Mouse (Mus musculus) left cerebral cortex, adult 8-10 months (tissue): ENCODE measurements around the gene Gnmt. TPM values are rescaled to one million over a fixed set of nuclear protein-coding genes. Genes with fewer than 3 reads are reported as not detected.

Source experiments
- DNase-seq, 2 experiments: peaks; one replicate each; pipeline ENCODE4 v3.0.0; 2022; ENCODE audit warnings: low spot score in 2 of 2
- total RNA-seq, 4 experiments: library from RNA; stranded (reverse); gene quantifications; 2 replicates each; pipeline ENCODE4 v1.2.4; 2022

Gnmt gene
- under 1 TPM in 3 of 4 experiments, not detected in 1; 0.43 to 0.74 (median 0.63) TPM for total RNA-seq

DNA sequence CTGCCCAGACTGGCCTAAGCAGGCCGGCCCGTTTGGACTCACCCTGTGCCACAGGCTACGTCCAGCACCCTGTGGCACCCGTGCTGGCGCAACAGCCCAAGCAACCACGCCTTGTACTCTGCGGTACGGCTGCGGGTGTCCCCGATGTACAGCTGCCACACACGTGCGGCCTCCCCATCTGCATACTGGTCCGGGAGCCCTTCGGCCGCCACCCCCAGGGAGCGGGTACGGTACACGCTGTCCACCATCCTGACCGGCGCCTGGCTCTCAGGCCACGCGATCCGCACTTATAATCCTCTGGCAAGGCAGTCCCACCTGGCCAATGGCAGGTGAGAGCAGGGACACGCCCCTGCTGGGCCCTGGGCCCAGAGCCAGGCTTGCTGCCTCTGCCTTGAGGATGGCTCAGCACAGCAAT is at the start of gene Gnmt:
Gene Gnmt (minus strand): TSS at position 265 of the 415 bp plus-strand sequence.
- DNase-seq: no peak

- DNase-seq: no peak
Observed at GRCm38 (mm10) chr17:46776087-46776486, 47.1 kb upstream of the Gnmt start.

GRCm38 (mm10) chr17:46775070-46775469 is 46.1 kb upstream of the Gnmt start:
- DNase-seq: no peak

- no peak for DNase-seq
Observed at GRCm38 (mm10) chr17:46774131-46774472, 45.1 kb upstream of the Gnmt start.

DNA sequence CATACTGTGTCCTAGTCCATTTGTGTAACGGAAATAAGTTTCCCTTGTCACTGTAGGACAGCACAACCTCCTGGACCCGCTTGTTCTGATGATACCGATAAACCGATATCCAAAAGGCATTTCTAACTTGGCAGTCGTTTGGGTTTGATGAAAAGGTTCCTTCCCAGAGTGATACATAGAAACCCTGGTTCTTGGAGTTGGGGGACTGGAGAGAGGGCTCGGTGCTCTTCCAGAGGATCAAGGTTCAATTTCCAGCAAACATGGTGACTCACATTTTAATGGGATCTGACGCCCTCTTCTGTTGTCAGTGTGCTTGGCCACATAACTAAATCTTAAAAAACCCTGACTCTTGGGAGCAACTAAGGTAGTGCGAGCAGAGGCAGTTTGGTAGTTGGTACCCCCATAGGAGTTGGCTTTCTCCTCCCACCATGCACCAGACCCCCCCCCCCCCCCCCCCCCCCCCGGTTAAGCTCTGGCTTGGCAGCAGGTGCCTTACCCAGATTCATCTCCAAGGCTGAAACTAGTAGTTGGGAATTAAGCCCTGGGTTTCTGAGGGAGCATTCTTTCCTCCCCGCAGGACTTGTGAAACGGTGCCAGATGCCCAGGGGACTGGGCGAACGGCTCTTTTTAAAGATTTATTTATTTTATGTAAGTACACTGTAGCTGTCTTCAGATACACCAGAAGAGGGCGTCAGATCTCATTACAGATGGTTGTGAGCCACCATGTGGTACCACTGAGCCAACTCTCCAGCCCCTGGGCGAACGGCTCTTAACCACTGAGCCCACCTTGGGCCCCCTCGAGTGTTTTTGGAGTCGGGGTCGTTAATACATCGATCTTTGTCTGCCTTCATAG is 44.5 kb upstream of the Gnmt start:
- no peak for DNase-seq

DNA sequence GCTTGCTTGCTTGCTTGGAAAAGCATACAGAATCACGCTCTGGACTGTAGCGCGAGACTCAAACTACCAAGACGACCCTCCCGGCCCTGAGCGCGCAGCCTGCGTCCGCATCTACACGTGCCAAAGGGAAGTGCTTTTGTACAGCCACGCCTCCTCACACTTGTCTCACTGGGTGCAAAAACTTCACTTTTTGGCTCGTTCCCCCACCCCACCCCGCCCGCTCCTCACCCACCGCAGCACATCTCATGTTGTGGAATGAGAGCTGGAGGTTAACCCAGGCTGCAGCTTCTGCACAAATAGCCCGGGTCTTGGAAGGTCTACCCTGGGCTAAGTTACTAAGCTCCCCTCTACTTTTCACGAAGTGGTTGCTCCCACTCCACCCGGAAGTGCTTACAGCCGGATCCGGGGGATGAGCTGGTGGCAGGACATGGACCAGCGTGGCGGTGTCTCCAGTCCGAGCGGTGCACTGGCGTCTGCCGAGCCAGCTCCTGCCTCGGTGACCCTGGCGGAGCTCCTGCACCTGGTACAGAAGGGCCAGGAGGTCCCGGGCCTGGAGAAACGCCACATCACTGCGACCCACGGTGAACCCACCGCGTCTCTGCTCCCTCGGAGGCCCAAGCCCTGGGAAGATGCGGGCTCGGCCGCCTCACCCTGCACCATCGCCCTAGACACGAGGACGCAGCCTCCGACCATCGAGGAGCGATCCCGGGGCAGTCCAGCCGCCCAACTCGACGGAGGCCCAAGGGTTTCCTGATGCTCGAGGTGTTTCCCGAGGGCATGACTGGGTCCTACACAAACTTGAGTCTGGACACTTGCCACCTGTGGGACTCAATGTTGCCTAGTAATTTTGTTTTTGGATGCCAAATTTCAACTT is 43.7 kb upstream of the Gnmt start, which contains the start of gene 2310039H08Rik:
Gene 2310039H08Rik (plus strand): TSS at position 232 of the 874 bp plus-strand sequence.
- DNase-seq: peak; percentile 73 to 78

- no peak for DNase-seq
Observed at GRCm38 (mm10) chr17:46772038-46772403, 43.1 kb upstream of the Gnmt start.

DNA sequence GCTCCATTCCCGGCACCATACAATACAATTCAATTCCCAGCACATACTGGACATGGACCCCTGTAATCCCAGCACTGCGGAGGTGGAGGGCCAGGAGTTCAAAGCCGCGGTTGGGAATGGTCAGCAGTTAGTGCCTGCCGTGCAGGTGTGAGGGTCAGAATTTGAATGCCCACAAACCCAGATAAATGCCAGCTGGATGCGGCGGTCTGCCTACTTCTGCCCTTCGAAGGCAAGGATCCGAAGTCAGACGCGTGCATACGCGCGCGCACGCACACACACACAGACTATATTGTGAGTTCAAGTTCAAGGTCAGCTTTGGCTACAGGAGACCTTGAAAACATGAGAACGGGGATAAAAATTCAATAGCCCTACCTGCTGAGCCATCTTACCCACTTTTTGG is 42.6 kb upstream of the Gnmt start:
- no peak for DNase-seq

DNA sequence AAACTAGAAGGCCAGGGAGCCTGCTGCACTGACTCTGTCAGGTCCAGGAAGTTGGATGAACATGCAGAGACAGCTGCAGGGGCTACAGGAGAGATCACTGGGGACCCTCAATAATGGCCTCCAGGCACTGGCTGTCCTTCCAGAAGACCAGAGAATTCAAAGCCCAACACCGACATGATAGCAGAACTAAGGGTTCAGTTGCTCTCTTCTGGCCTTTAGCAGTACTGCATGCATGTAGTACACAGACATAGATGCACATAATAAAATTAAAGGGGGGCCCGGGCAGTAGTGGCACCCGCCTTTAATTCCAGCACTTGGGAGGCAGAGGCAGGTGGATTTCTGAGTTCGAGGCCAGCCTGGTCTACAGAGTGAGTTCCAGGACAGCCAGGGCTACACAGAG is 42.1 kb upstream of the Gnmt start:
- no peak for DNase-seq

DNA sequence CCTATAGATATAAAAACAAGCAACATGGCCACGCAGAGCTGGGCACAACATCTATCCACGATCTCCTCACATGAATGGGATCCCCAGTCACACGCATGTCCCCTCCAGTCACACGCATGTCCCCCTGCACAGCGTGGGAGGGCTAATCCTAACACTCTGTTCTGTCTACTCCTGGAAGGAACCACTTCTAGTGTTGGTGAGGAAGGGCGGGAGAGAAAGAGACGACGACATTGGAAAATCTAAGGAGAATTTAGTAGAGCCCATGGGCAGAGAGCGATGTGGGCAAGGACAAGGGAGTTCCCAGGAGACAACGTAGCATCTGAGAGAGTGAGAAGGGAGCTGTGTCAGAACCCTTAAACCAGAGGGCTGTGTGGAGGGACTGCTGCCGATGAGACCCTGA is 41.6 kb upstream of the Gnmt start:
- no peak for DNase-seq

DNA sequence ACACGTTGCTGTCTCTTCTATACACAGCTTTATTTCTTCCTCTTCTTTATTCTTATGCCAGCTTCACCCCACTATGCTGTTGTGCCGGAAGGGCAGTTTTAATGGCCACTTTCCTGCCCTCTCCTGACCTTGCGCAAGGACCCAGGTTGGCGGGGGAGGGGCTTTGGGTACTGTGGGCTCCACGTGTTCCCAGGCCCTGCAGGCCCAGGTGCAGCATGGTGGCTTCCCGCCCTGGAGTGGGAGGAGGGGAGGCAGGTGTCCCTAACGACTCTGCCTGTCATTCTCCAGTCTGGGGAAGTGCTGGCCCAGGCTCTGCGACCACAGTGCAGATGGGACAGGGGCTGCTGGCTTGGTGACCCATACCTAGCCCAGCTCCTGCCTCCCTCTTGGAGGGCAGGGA is 38.9 kb upstream of the Gnmt start:
- no peak for DNase-seq

DNA sequence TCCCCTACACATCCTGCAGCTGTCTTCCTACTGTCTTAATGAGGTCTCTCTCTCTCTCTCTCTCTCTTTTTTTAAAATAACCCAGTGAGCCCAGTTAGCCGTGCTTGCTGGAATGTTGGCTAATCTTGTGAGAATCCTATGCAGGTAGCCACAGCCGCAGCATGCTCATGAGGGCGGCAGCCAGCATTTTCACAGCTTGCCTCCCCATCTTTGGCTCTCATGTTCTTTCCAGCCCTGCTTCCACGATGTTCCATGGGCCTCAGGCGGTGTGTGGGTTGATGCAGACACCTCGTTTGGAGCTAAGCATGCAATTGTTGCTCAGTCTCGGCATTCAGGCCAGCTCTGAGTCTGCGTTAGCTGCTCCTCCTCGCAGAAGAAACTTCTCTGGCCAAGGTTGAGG is 35.9 kb upstream of the Gnmt start:
- DNase-seq: peak in 1 of 2 experiments; percentile 80

- no peak for DNase-seq
Observed at GRCm38 (mm10) chr17:46763544-46763943, 34.6 kb upstream of the Gnmt start, which contains the start of gene Ptcra. Ptcra (minus strand) TSS chr17:46763712.

DNA sequence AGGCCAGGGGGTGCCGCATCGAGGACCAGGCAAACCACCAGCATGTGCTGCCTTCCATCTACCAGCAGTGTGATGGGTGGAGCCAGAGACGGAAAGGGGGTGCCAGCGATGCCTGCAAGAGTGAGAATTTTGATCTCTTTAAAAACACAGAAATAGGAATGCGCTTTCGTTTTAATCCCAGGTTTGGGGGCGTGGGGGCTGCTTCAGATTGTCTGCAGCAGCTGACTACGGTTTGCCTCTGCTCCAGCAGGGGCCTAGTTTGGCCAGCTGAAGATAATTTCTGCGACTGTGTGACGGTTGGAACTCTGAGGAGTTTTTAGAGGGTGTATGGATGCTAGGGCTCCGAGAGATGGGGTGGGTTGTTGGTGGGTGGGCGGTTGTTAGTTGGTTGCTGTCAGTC is 29.8 kb upstream of the Gnmt start:
- no peak for DNase-seq

- DNase-seq: peak; percentile 88 to 99
Observed at GRCm38 (mm10) chr17:46751794-46752556, 23.0 kb upstream of the Gnmt start, which contains the start of gene Cnpy3. Cnpy3 (minus strand) TSS chr17:46752214.

GRCm38 (mm10) chr17:46751056-46751793 is 22.3 kb upstream of the Gnmt start:
- DNase-seq: no peak

DNA sequence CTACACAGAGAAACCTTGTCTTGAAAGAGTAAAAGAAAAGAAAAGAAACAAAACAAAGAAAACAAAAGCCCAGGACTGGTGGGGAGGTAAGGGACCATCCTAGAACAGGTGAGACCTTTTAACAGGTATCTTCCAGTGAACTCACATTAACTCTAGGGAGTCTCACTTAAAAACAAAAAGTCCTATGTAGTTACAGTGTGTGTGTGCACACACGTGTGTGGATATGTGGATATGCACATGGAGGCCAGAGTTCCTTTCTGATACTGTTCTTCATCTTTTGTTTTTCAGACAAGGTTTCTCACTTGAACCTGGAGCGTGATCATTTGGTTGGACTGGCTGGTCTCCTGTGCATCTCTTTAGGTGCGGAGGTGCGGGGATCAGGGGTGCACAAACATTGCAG is 21.6 kb upstream of the Gnmt start:
- DNase-seq: no peak

DNA sequence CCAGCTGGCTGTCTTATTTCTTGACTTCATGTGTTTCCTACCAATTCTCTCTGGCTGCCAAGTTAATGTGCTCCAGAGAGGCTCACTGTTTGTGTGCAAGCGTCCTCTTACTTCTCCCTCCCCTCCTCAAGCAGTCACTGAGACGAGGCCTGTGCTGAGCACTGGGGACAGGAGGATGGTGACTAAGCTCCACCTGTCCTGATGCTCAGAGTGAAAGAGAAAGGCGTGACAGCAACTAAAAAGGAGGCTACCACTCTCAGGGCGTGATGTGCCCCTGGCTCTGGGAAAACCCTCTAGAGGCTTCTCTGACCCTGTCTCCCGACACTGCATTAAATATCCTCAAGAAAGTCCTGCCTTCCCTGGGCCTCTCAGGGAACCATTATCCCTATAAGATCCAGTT is 20.3 kb upstream of the Gnmt start:
- no peak for DNase-seq

- DNase-seq: no peak
Observed at GRCm38 (mm10) chr17:46747806-46748205, 18.8 kb upstream of the Gnmt start.

- DNase-seq: no peak
Observed at GRCm38 (mm10) chr17:46747234-46747633, 18.3 kb upstream of the Gnmt start.

GRCm38 (mm10) chr17:46745506-46745905 is 16.5 kb upstream of the Gnmt start:
- DNase-seq: no peak
